Mouse (Mus musculus) intestine, embryonic 14.5 days (tissue): Measurements from ENCODE around the gene Cachd1. TPM values are rescaled to one million over a fixed set of nuclear protein-coding genes. Genes with fewer than 3 reads are reported as not detected.

Experiments used
- ATAC-seq: fragments of 200-750 bp; cut with Nextera tagmentation; replicated peaks from 2 replicates; pipeline ENCODE4 v1.8.0; 2017; ENCODE audit warnings: low read depth, moderate number of reproducible peaks, moderate TSS enrichment, moderate library complexity; ENCODE audit not compliant: low FRiP score, low TSS enrichment
- DNase-seq: peaks from one replicate; pipeline ENCODE4 v3.0.0-alpha.2; 2018; ENCODE audit warnings: low spot score
- H3K27ac ChIP-seq: fragments of 300-500 bp; sonication (generic); 2 replicates; pipeline ENCODE4 v1.5.1; 2014; ENCODE audit warnings: low read depth, mild to moderate bottlenecking, control low read depth
- H3K27me3 ChIP-seq: fragments of 300-500 bp; sonication (generic); replicated peaks from 2 replicates; pipeline ENCODE4 v1.6.1; 2014; ENCODE audit warnings: low read length, control low read depth; ENCODE audit not compliant: control insufficient read depth, insufficient read depth
- H3K36me3 ChIP-seq: fragments of 300-500 bp; sonication (generic); 2 replicates; pipeline ENCODE4 v1.6.1; 2014; ENCODE audit warnings: low read length, control low read depth; ENCODE audit not compliant: control insufficient read depth, insufficient read depth
- H3K4me1 ChIP-seq: fragments of 300-500 bp; sonication (generic); replicated peaks from 2 replicates; pipeline ENCODE4 v1.6.1; 2014; ENCODE audit warnings: low read length, control low read depth, mixed read lengths; ENCODE audit not compliant: control insufficient read depth, insufficient read depth
- H3K4me2 ChIP-seq: fragments of 300-500 bp; sonication (generic); 2 replicates; pipeline ENCODE4 v1.6.1; 2014; ENCODE audit warnings: low read length
- H3K4me3 ChIP-seq: fragments of 300-500 bp; sonication (generic); 2 replicates; pipeline ENCODE4 v1.5.1; 2014; ENCODE audit warnings: low read depth, low read length, control low read depth, mixed read lengths
- H3K9ac ChIP-seq: fragments of 300-500 bp; sonication (generic); 2 replicates; pipeline ENCODE4 v1.6.1; 2014; ENCODE audit warnings: mild to moderate bottlenecking, low read length
- H3K9me3 ChIP-seq: fragments of 300-500 bp; sonication (generic); 2 replicates; pipeline ENCODE4 v1.6.1; 2016; ENCODE audit warnings: low read length, control low read depth; ENCODE audit not compliant: control insufficient read depth
- WGBS: fragments of 180-500 bp; shearing (Covaris S2); extraction: QIAGEN DNeasy Blood & Tissue Kit; methylation state at CpG from one replicate; pipeline ENCODE4 v1.1.7; 2014; 5-methylcytosine and 5-hydroxymethylcytosine counted together
- polyA plus RNA-seq: library from polyadenylated mRNA; unstranded; fragments of >200 nt; fragmentation: Nextera tagmentation; extraction: Ambion mirVana; gene quantifications from 2 replicates; pipeline ENCODE4 v1.2.1, GENCODE M21; 2014

The Cachd1 gene
- polyA plus RNA-seq, 1 experiment from 2014 or later, result 22.8 TPM

DNA sequence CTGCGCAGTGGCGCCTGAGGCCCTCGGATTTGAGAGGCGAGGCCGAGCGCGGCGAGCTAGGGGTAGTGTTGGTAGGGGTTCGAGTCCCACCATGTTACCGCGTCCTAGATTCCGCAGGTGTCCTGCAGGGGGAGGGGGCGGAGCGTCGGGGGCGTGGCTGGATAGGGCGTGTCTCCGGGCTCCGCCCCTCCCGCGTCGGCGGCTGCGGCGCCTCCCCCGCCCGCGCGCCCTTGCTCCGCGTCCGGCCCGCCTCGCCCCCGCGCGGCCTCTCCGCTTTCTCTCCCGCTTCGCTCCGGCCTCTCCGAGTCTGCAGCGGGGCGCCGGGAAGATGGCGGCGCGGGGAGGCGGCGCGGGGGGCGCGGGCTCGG is 292.3 kb downstream of the Cachd1 start, which contains the start of gene Raver2:
TSS of gene Raver2 (plus strand) at position 198 of the 368 bp plus-strand sequence.
- no peak within 1 kb of the TSS for H3K27ac ChIP-seq
- H3K9me3 ChIP-seq, result no peaks in the 10 kb centered on the region
- peak; percentile 75 for DNase-seq
- WGBS, result 1% methylated on average over 45 of the region's 54 CpGs
- H3K9ac ChIP-seq, result peak within 1 kb of the TSS; percentile 73
- no peaks in the 10 kb centered on the region for H3K36me3 ChIP-seq
- H3K4me2 ChIP-seq, result peak within 1 kb of the TSS; percentile 72
- H3K27me3 ChIP-seq, result no peaks in the 10 kb centered on the region
- ATAC-seq, result peak; percentile 88
- H3K4me3 ChIP-seq, result peak within 1 kb of the TSS; percentile 58
- H3K4me1 ChIP-seq, result 0 out of 2 replicates have a peak, but pooled peaks cover 2% of the 10 kb centered on the region

GRCm38 (mm10) chr4:101069154-101069971 is 292.9 kb downstream of the Cachd1 start:
- 0 out of 2 replicates have a peak, but pooled peaks cover 2% of the 10 kb centered on the region for H3K4me1 ChIP-seq
- peak overlapping the region; percentile 58 for H3K4me3 ChIP-seq
- ATAC-seq (peak; percentile 86), DNase-seq (peak; percentile 84)
- H3K9me3 ChIP-seq, result no peaks in the 10 kb centered on the region
- peak overlapping the region; percentile 72 for H3K4me2 ChIP-seq
- H3K27me3 ChIP-seq, result no peaks in the 10 kb centered on the region
- no peak overlapping the region for H3K27ac ChIP-seq
- peak overlapping the region; percentile 73 for H3K9ac ChIP-seq
- H3K36me3 ChIP-seq, result no peaks in the 10 kb centered on the region
- WGBS, result 2% methylated on average over 55 of the region's 55 CpGs

- H3K4me2 ChIP-seq, result no peak overlapping the region
- ATAC-seq, result no peak
- no peaks in the 10 kb centered on the region for H3K36me3 ChIP-seq
- H3K9me3 ChIP-seq, result no peaks in the 10 kb centered on the region
- H3K4me3 ChIP-seq, result no peak overlapping the region
- no peak overlapping the region for H3K9ac ChIP-seq
- no peak for DNase-seq
- no peaks in the 10 kb centered on the region for H3K27me3 ChIP-seq
- WGBS, result 74% methylated on average over 4 of the region's 4 CpGs
- 0 out of 2 replicates have a peak, but pooled peaks cover 2% of the 10 kb centered on the region for H3K4me1 ChIP-seq
- H3K27ac ChIP-seq, result no peak overlapping the region
Observed at GRCm38 (mm10) chr4:101071570-101071969, 295.1 kb downstream of the Cachd1 start.

DNA sequence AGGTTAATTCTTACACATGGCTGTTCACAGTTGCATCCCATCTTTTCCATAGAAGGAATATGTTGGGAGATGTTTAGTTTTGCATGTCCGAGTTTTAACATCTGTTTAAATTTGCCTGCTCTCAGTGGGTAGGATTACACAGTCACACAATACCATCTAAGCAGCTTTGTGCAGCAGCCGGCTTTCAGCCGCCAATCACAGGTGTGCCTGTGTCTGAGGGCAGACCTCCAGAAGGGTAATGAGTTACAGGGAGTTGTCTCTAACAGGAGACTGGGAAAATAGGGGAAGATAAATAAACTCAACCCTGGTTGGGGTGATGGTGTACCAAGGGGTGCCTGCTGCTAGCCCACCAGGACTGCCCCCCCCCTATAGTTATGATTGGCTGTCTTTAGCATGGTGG is 299.9 kb downstream of the Cachd1 start:
- H3K36me3 ChIP-seq, result no peaks in the 10 kb centered on the region
- no peak overlapping the region for H3K4me2 ChIP-seq
- ATAC-seq (no peak), DNase-seq (no peak)
- H3K4me1 ChIP-seq, result no peaks in the 10 kb centered on the region
- no peaks in the 10 kb centered on the region for H3K27me3 ChIP-seq
- no peak overlapping the region for H3K9ac ChIP-seq
- no peak overlapping the region for H3K27ac ChIP-seq
- H3K9me3 ChIP-seq, result no peaks in the 10 kb centered on the region
- WGBS, result 24% methylated on average over 3 of the region's 3 CpGs
- H3K4me3 ChIP-seq, result no peak overlapping the region

Other genes with a start within 250 kb of the Cachd1 start
- not detected in 2 replicates for gene Gm10577, start 244.0 kb downstream of the Cachd1 start, polyA plus RNA-seq